Mouse (Mus musculus) neural tube, embryonic 11.5 days (tissue): ENCODE measurements around the gene Saa1. TPM values are rescaled to one million over a fixed set of nuclear protein-coding genes. Genes with fewer than 3 reads are reported as not detected.
"Not testable (repeated sequence)": the region's sequence is repeated elsewhere in the genome, so short reads cannot be mapped to it uniquely, and the experiment has no call there.

Source experiments
- ATAC-seq: fragments of 200-750 bp; cut with Nextera tagmentation; 2 replicates; pipeline ENCODE4 v1.8.0; 2017; ENCODE audit warnings: moderate number of reproducible peaks, mild to moderate bottlenecking, moderate TSS enrichment, moderate library complexity; ENCODE audit not compliant: insufficient read depth, low FRiP score, low TSS enrichment
- DNase-seq: peaks from one replicate; pipeline ENCODE4 v3.0.0-alpha.2; 2015; ENCODE audit warnings: low spot score
- H3K27ac ChIP-seq: fragments of 300-500 bp; sonication (generic); 2 replicates; pipeline ENCODE4 v1.5.1; 2014; ENCODE audit warnings: low read depth, mild to moderate bottlenecking, low read length
- H3K27me3 ChIP-seq: fragments of 300-500 bp; sonication (generic); 2 replicates; pipeline ENCODE4 v1.6.1; 2014; ENCODE audit warnings: mild to moderate bottlenecking, low read length, mixed read lengths; ENCODE audit not compliant: control insufficient read depth, insufficient read depth
- H3K36me3 ChIP-seq: fragments of 300-500 bp; sonication (generic); 2 replicates; pipeline ENCODE4 v1.6.1; 2014; ENCODE audit warnings: mild to moderate bottlenecking, low read length, moderate library complexity, mixed read lengths; ENCODE audit not compliant: control insufficient read depth, insufficient read depth
- H3K4me1 ChIP-seq: fragments of 300-500 bp; sonication (generic); 2 replicates; pipeline ENCODE4 v1.6.1; 2014; ENCODE audit warnings: low read length, mixed read lengths; ENCODE audit not compliant: control insufficient read depth, insufficient read depth
- H3K4me2 ChIP-seq: fragments of 300-500 bp; sonication (generic); 2 replicates; pipeline ENCODE4 v1.6.1; 2014; ENCODE audit warnings: low read depth, mild to moderate bottlenecking, moderate library complexity
- H3K4me3 ChIP-seq: fragments of 300-500 bp; sonication (generic); 2 replicates; pipeline ENCODE4 v1.5.1; 2014; ENCODE audit warnings: low read depth, low read length
- H3K9ac ChIP-seq: fragments of 300-500 bp; sonication (generic); 2 replicates; pipeline ENCODE4 v1.6.1; 2014; ENCODE audit warnings: mild to moderate bottlenecking, low read length
- H3K9me3 ChIP-seq: fragments of 300-500 bp; sonication (generic); 2 replicates; pipeline ENCODE4 v1.6.1; 2016; ENCODE audit warnings: low read length; ENCODE audit not compliant: control insufficient read depth
- WGBS: fragments of 180-500 bp; shearing (Covaris S2); extraction: QIAGEN DNeasy Blood & Tissue Kit; methylation state at CpG from one replicate; pipeline ENCODE4 v1.1.7; 2014; 5-methylcytosine and 5-hydroxymethylcytosine counted together
- polyA plus RNA-seq: library from polyadenylated mRNA; unstranded; fragments of >200 nt; fragmentation: Nextera tagmentation; extraction: Ambion mirVana; gene quantifications from 2 replicates; pipeline ENCODE4 v1.2.1, GENCODE M21; 2014

Saa1 gene
- 0.77 and 2.1 TPM in 2 replicates for polyA plus RNA-seq

- not testable (repeated sequence) for H3K4me2 ChIP-seq, H3K27ac ChIP-seq, H3K36me3 ChIP-seq, H3K9me3 ChIP-seq, H3K4me3 ChIP-seq, H3K9ac ChIP-seq, H3K4me1 ChIP-seq, DNase-seq, H3K27me3 ChIP-seq, ATAC-seq
- WGBS, result 86% methylated on average over 2 of the region's 3 CpGs
Measured at GRCm38 (mm10) chr7:46742880-46743279, at the start of gene Saa1. Gene Saa1 (minus strand): TSS chr7:46742980.

- no peak for ATAC-seq
- WGBS, result 94% methylated on average over 5 of the region's 5 CpGs
- no peak overlapping the region for H3K4me3 ChIP-seq
Measured at GRCm38 (mm10) chr7:46789177-46789849, 46.5 kb upstream of the Saa1 start.

GRCm38 (mm10) chr7:46770706-46771105 lies 27.9 kb upstream of the Saa1 start:
- Histone ChIP-seq H3K36me3 (peaks cover 17% of the 10 kb centered on the region), H3K4me2 (no peak overlapping the region)

More at GRCm38 (mm10) chr7:46789177-46789849, 46.5 kb upstream of the Saa1 start:
- Histone ChIP-seq H3K27ac (no peak overlapping the region), H3K27me3 (no peaks in the 10 kb centered on the region), H3K4me1 (no peaks in the 10 kb centered on the region; the same call in 1 of the 2 replicates), H3K4me2 (no peak overlapping the region), H3K9ac (no peak overlapping the region), H3K36me3 (0 out of 2 replicates have a peak, but pooled peaks cover 3% of the 10 kb centered on the region), H3K9me3 (no peaks in the 10 kb centered on the region)
- no peak for DNase-seq

GRCm38 (mm10) chr7:46768451-46768850 lies 25.7 kb upstream of the Saa1 start:
- DNase-seq, result no peak
- Histone ChIP-seq H3K27ac (no peak overlapping the region), H3K9ac (no peak overlapping the region), H3K27me3 (no peaks in the 10 kb centered on the region), H3K4me2 (no peak overlapping the region), H3K4me3 (no peak overlapping the region), H3K4me1 (no peaks in the 10 kb centered on the region), H3K36me3 (peaks cover 14% of the 10 kb centered on the region), H3K9me3 (no peaks in the 10 kb centered on the region)
- no peak for ATAC-seq
- WGBS, result 93% methylated on average over 7 of the region's 7 CpGs

More at GRCm38 (mm10) chr7:46770706-46771105, 27.9 kb upstream of the Saa1 start:
- ATAC-seq (no peak), DNase-seq (peak; percentile 77)
- no peak overlapping the region for H3K27ac ChIP-seq
- no peak overlapping the region for H3K4me3 ChIP-seq
- no peaks in the 10 kb centered on the region for H3K4me1 ChIP-seq
- H3K27me3 ChIP-seq, result no peaks in the 10 kb centered on the region
- no peak overlapping the region for H3K9ac ChIP-seq
- no peaks in the 10 kb centered on the region for H3K9me3 ChIP-seq
- 61% methylated on average over 4 of the region's 4 CpGs for WGBS

GRCm38 (mm10) chr7:46767371-46767770 lies 24.6 kb upstream of the Saa1 start:
- no peak overlapping the region for H3K4me3 ChIP-seq
- H3K27ac ChIP-seq, result no peak overlapping the region
- H3K4me2 ChIP-seq, result no peak overlapping the region
- ATAC-seq (no peak), DNase-seq (no peak)
- H3K4me1 ChIP-seq, result no peaks in the 10 kb centered on the region
- no peaks in the 10 kb centered on the region for H3K9me3 ChIP-seq
- no peak overlapping the region for H3K9ac ChIP-seq
- H3K36me3 ChIP-seq, result peaks cover 14% of the 10 kb centered on the region
- no peaks in the 10 kb centered on the region for H3K27me3 ChIP-seq

- 92% methylated on average over 8 of the region's 8 CpGs for WGBS
- no peak for ATAC-seq
- Histone ChIP-seq H3K27ac (no peak overlapping the region), H3K27me3 (no peaks in the 10 kb centered on the region), H3K4me2 (no peak overlapping the region), H3K4me3 (no peak overlapping the region), H3K9me3 (no peaks in the 10 kb centered on the region), H3K4me1 (no peaks in the 10 kb centered on the region), H3K9ac (no peak overlapping the region), H3K36me3 (peaks cover 13% of the 10 kb centered on the region)
- no peak for DNase-seq
Measured at GRCm38 (mm10) chr7:46764672-46765071, 21.9 kb upstream of the Saa1 start.

GRCm38 (mm10) chr7:46762601-46763000 lies 19.8 kb upstream of the Saa1 start:
- Histone ChIP-seq H3K9me3 (no peaks in the 10 kb centered on the region), H3K27ac (no peak overlapping the region), H3K27me3 (no peaks in the 10 kb centered on the region), H3K4me1 (no peaks in the 10 kb centered on the region), H3K4me3 (no peak overlapping the region), H3K36me3 (peaks cover 6% of the 10 kb centered on the region; the same call in 1 of the 2 replicates), H3K4me2 (no peak overlapping the region), H3K9ac (no peak overlapping the region)
- no peak for DNase-seq
- ATAC-seq, result no peak
- 92% methylated on average over 5 of the region's 5 CpGs for WGBS

GRCm38 (mm10) chr7:46761049-46761795 lies 18.4 kb upstream of the Saa1 start:
- DNase-seq, result no peak
- Histone ChIP-seq H3K9me3 (no peaks in the 10 kb centered on the region), H3K27ac (no peak overlapping the region), H3K27me3 (no peaks in the 10 kb centered on the region), H3K4me3 (no peak overlapping the region), H3K9ac (no peak overlapping the region), H3K36me3 (peaks cover 6% of the 10 kb centered on the region; the same call in 1 of the 2 replicates), H3K4me2 (no peak overlapping the region), H3K4me1 (no peaks in the 10 kb centered on the region)
- no peak for ATAC-seq
- WGBS, result 77% methylated on average over 11 of the region's 11 CpGs

- H3K27ac ChIP-seq, result no peak within 1 kb of the TSS
- H3K36me3 ChIP-seq, result no peaks in the 10 kb centered on the region
- WGBS, result 82% methylated on average over 3 of the region's 3 CpGs
Measured at GRCm38 (mm10) chr7:46751490-46751889, 8.7 kb upstream of the Saa1 start, which contains the start of gene Saa2. Gene Saa2 (plus strand): TSS chr7:46751790.

More at GRCm38 (mm10) chr7:46751490-46751889, 8.7 kb upstream of the Saa1 start, which contains the start of gene Saa2:
- H3K4me1 ChIP-seq, result no peaks in the 10 kb centered on the region
- DNase-seq (no peak), ATAC-seq (no peak)
- H3K4me2 ChIP-seq, result no peak within 1 kb of the TSS
- H3K4me3 ChIP-seq, result no peak within 1 kb of the TSS
- no peaks in the 10 kb centered on the region for H3K9me3 ChIP-seq
- no peak within 1 kb of the TSS for H3K9ac ChIP-seq
- H3K27me3 ChIP-seq, result no peaks in the 10 kb centered on the region
